Mouse (Mus musculus): ENCODE results near the gene Anp32e.

- TF ChIP-seq CTCF (IDR thresholded peaks at IDR 0.05) (no peak), EP300 (IDR thresholded peaks at IDR 0.05) (no peak)
Observed at GRCm38 (mm10) chr3:95903753-95904502, 25.1 kb upstream of the Anp32e start.

Data from lung, postnatal 0 days (tissue).